Mouse (Mus musculus) stomach, postnatal 0 days (tissue): ENCODE data around the gene Ap1m1.

Experiments used
- CTCF ChIP-seq: IDR thresholded peaks from 2 replicates; pipeline ENCODE4 v1.5.1; 2016; ENCODE audit warnings: antibody characterized with exemption, low read depth, mild to moderate bottlenecking, moderate library complexity
- EP300 ChIP-seq: optimal IDR thresholded peaks from 2 replicates; pipeline ENCODE3; 2016; ENCODE audit warnings: antibody characterized with exemption

- no peak for TF ChIP-seq CTCF
- no peak for TF ChIP-seq EP300
These were observed 61.0 kb downstream of the Ap1m1 start for GRCm38 (mm10) chr8:72300654-72301400.
